Mouse (Mus musculus): ENCODE results near the gene Grk6. TPM values are rescaled to one million over a fixed set of nuclear protein-coding genes. Genes with fewer than 3 reads are reported as not detected.

Grk6 gene
- polyA plus RNA-seq, 2 experiments = 22.6 to 26.1 TPM

DNA sequence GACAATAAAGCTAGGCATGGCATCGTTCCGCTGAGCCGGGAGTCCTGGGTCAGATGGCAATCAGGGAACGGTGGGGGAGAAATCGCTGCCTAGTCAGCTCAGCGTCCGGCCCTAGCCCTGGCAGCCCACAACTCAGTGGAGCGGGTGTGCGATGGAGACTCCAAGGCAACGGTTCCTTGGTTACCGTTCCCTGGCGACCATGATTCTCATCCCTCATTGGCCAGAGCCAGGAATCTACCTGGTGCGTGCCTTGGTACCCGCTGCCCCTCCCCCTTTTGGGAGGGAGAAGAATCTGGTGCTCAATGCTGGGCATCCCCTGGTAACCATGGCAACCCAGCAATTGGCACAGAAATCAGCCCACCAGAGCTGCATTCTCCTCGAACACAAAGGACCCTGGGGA is 38.7 kb downstream of the Grk6 start:
- Histone ChIP-seq H3K9ac (replicated peaks) (no peak overlapping the region), H3K9me3 (ENCODE audit: control insufficient read depth, low read length) (no peaks in the 10 kb centered on the region), H3K4me3 (ENCODE audit: insufficient read depth in 1 of 2, low read depth in 2 of 2, low read length in 2 of 2) (no peak overlapping the region), H3K4me1 (replicated peaks; ENCODE audit: control insufficient read depth in 2 of 2, insufficient read depth in 2 of 2, low read length in 1 of 2) (peaks cover 0 to 3% of the 10 kb centered on the region in 2 experiments; a peak in 1 of 4 replicates), H3K36me3 (replicated peaks; ENCODE audit: control insufficient read depth, insufficient read depth, low read depth) (no peaks in the 10 kb centered on the region), H3K4me2 (ENCODE audit: low read depth) (no peak overlapping the region), H3K27me3 (ENCODE audit: control insufficient read depth, insufficient read depth, low read length) (peaks cover 43% of the 10 kb centered on the region), H3K27ac (no peak overlapping the region)
- 40% methylated on average over 15 of the region's 15 CpGs for whole genome bisulfite sequencing (ENCODE audit: insufficient replicate concordance)
- no peak for DNase-seq (ENCODE audit: low read depth in 3 of 3, low spot score in 3 of 3)
- TF ChIP-seq EP300 (IDR thresholded peaks at IDR 0.05; ENCODE audit: low read depth) = no peak
- no peak for TF ChIP-seq CTCF (IDR thresholded peaks at IDR 0.05; ENCODE audit: low read depth)
- ATAC-seq (ENCODE audit: insufficient read depth) = no peak

DNA sequence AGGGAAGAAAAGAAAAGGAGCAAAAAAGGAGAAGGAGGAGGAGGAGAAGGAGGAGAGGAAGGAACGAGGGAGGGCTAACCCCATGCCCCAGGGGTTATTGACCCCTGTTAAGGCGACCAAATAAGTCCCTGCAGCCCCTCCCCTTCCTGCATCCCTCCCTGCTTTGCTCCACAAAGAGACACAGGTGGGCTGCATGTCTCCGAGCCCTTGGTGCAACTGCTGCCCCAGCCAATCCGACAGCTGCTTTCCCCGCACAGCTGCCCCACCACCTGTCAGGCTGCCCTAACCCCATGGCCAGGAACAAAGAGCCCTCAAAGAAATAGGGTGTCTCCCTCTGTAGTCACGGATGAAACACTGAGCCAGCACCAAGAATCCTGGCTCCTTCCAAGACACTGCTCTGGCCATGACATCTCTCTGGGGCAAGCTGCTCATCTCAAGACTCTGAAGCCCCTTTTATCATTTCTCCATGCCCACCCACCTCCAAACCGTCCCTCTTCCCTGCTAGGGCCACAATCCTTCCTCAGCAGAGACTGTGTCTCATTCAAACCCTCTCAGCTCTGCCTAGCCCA is 39.7 kb downstream of the Grk6 start:
- ATAC-seq (ENCODE audit: insufficient read depth) (no peak), DNase-seq (ENCODE audit: low read depth in 3 of 3, low spot score in 3 of 3) (no peak)
- TF ChIP-seq CTCF (IDR thresholded peaks at IDR 0.05; ENCODE audit: low read depth) (no peak), EP300 (IDR thresholded peaks at IDR 0.05; ENCODE audit: low read depth) (no peak)
- H3K27ac ChIP-seq = no peak overlapping the region
- no peaks in the 10 kb centered on the region; a peak in 1 of 4 replicates for H3K4me1 ChIP-seq (replicated peaks; ENCODE audit: control insufficient read depth in 2 of 2, insufficient read depth in 2 of 2, low read length in 1 of 2)
- H3K27me3 ChIP-seq (ENCODE audit: control insufficient read depth, insufficient read depth, low read length) = peaks cover 51% of the 10 kb centered on the region
- no peaks in the 10 kb centered on the region for H3K36me3 ChIP-seq (replicated peaks; ENCODE audit: control insufficient read depth, insufficient read depth, low read depth)
- H3K9me3 ChIP-seq (ENCODE audit: control insufficient read depth, low read length) = no peaks in the 10 kb centered on the region
- 37% methylated on average over 7 of the region's 7 CpGs for WGBS (ENCODE audit: insufficient replicate concordance)
- no peak overlapping the region for H3K4me2 ChIP-seq (ENCODE audit: low read depth)
- H3K4me3 ChIP-seq (ENCODE audit: insufficient read depth in 1 of 2, low read depth in 2 of 2, low read length in 2 of 2) = no peak overlapping the region
- H3K9ac ChIP-seq (replicated peaks) = no peak overlapping the region

DNA sequence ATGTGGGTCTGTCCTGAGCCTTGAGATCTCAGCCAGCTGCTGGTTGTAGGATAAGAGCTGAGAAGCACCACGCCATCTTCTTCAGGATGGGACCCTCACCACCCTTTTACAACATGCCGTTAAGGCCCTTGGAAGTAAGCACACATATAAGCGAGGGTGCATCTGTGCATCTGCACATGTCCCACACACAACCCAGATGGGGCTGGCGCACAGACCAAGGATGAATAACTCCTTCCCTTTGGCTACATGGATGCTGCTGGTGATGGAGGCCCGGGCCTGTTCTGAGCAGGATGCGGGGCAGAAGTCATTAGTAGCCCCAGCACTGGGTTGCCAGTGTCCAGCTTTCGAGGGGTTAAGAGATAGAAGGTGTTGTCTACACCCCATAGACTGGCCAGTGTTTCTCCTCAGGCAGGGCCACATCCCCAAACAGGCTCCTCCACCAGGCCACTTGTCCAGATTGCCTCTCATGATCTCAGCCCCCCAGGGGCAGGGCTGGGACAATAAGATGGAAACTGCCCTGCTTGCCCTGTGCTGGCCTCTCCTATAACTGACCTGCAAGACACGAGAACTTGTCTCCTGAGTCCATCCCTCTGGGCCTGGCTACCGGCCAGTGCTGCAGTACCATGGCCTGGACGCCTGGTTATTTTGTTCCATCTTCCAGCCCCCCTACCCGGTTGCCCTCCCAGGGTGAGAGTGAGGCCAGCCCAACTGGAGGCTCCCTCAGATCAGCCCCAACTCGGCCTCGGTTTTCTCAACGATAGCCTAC is 41.3 kb downstream of the Grk6 start:
- no peaks in the 10 kb centered on the region for H3K36me3 ChIP-seq (replicated peaks; ENCODE audit: control insufficient read depth, insufficient read depth, low read depth)
- peak overlapping the region; percentile 61; the same call in 1 of the 2 replicates for H3K4me2 ChIP-seq (ENCODE audit: low read depth)
- no peaks in the 10 kb centered on the region; a peak in 1 of 4 replicates for H3K4me1 ChIP-seq (replicated peaks; ENCODE audit: control insufficient read depth in 2 of 2, insufficient read depth in 2 of 2, low read length in 1 of 2)
- no peaks in the 10 kb centered on the region for H3K9me3 ChIP-seq (ENCODE audit: control insufficient read depth, low read length)
- ATAC-seq (ENCODE audit: insufficient read depth) = no peak
- 54% methylated on average over 14 of the region's 14 CpGs for WGBS (ENCODE audit: insufficient replicate concordance)
- H3K4me3 ChIP-seq (ENCODE audit: insufficient read depth in 1 of 2, low read depth in 2 of 2, low read length in 2 of 2) = no peak overlapping the region
- no peak for DNase-seq (ENCODE audit: low read depth in 3 of 3, low spot score in 3 of 3)
- H3K27me3 ChIP-seq (ENCODE audit: control insufficient read depth, insufficient read depth, low read length) = peaks cover 51% of the 10 kb centered on the region
- H3K9ac ChIP-seq (replicated peaks) = no peak overlapping the region
- TF ChIP-seq EP300 (IDR thresholded peaks at IDR 0.05; ENCODE audit: low read depth) = no peak
- no peak for TF ChIP-seq CTCF (IDR thresholded peaks at IDR 0.05; ENCODE audit: low read depth)
- no peak overlapping the region for H3K27ac ChIP-seq

DNA sequence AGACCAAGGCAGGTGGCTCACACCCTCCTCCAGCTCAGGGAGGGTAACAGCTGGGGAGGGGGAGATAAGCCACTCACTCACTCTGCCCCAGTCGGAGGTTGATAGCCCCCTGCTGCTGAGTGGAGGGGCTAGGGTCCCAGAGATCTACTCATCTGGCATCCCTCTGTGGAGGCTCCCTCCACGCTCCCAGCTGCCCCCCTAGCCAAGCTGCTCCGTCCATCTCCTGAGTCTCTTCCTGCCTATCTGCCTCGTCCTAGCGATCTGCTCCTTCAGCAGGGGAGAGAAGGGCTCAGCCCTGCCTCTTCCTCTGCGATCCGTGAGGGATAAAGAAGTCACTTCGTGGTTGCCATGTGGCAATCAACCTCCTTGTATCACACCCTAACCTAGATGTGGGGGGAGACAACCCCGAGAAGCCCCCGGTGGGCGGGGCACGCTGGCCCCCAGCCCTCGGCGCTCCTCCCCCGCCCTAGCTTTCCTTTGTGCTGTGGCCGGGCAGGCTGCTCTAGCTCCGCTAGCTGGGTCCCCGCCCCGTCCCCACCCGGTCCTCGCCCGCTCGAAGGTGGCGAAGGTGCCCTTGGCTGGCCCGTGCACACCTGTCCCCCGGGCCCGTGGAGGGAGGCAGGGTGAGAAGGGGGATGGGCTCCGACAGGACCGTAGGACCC is 42.2 kb downstream of the Grk6 start:
- Histone ChIP-seq H3K9me3 (ENCODE audit: control insufficient read depth, low read length) (no peaks in the 10 kb centered on the region), H3K4me2 (ENCODE audit: low read depth) (peak overlapping the region; percentile 61), H3K4me3 (ENCODE audit: insufficient read depth in 1 of 2, low read depth in 2 of 2, low read length in 2 of 2) (peak overlapping the region; percentile 52 to 55), H3K27me3 (ENCODE audit: control insufficient read depth, insufficient read depth, low read length) (peaks cover 51% of the 10 kb centered on the region), H3K27ac (no peak overlapping the region), H3K9ac (replicated peaks) (peak overlapping the region; percentile 31), H3K36me3 (replicated peaks; ENCODE audit: control insufficient read depth, insufficient read depth, low read depth) (no peaks in the 10 kb centered on the region), H3K4me1 (replicated peaks; ENCODE audit: control insufficient read depth in 2 of 2, insufficient read depth in 2 of 2, low read length in 1 of 2) (no peaks in the 10 kb centered on the region; a peak in 1 of 4 replicates)
- DNase-seq (ENCODE audit: low read depth in 3 of 3, low spot score in 3 of 3) = no peak
- WGBS (ENCODE audit: insufficient replicate concordance) = 0% methylated on average over 27 of the region's 29 CpGs
- peak; percentile 25; the same call in 1 of the 2 replicates for ATAC-seq (ENCODE audit: insufficient read depth)
- TF ChIP-seq CTCF (IDR thresholded peaks at IDR 0.05; ENCODE audit: low read depth) (no peak), EP300 (IDR thresholded peaks at IDR 0.05; ENCODE audit: low read depth) (no peak)

All from liver, embryonic 14.5 days (tissue).